Mouse (Mus musculus) MEL-GATA-1-ER (cell line): ENCODE results near the gene Hectd1.

Experiments used
- DNase-seq: peaks from one replicate; pipeline ENCODE4 v3.0.0-alpha.2; 2012; ENCODE audit warnings: low read depth; ENCODE audit errors: extremely low read depth

The Hectd1 gene

GRCm38 (mm10) chr12:51829290-51830076, at the start of gene Hectd1:
Gene Hectd1 (minus strand): TSS chr12:51829536.
- DNase-seq: no peak

GRCm38 (mm10) chr12:51871446-51872144, 42.3 kb upstream of the Hectd1 start:
- DNase-seq: peak; percentile 75

DNA sequence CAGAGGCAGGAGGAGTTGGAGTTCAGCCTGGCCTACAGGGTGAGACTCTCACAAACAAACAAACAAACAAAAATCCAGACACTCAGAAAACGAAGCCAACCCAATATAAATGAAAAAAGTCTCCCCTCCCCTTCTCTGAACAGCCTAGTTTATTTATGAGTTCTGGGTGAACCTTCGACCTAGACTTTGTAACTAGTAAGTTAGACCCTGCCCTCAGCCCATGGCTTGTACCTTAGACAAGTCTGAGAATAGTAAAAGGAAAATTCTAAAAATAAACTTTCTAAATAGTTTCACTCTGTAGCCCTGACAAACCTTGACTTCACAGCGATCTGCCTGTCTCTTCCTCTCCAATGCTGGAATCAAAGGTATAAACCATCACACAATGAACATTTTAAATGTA, 40.2 kb upstream of the Hectd1 start:
- DNase-seq: no peak

DNA sequence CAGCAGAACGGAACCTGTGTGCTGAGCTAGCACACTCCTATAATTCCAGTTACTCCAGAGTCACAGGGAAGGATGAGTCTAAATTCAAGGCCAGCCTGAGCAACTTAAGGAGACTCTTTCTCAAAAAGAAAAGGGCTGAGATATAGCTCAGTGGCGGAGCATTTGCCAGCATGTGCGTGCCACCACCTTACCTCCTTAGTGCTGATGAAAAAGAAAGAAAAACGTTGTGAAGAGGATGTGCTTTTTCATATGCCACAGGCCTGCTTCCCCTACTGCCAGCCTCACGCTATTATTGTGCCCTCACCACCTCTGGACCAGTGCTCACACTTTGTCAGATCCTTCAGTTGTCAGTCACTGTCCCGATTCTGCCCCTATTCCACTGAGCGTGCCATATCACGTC, 37.7 kb upstream of the Hectd1 start:
- DNase-seq: no peak

DNA sequence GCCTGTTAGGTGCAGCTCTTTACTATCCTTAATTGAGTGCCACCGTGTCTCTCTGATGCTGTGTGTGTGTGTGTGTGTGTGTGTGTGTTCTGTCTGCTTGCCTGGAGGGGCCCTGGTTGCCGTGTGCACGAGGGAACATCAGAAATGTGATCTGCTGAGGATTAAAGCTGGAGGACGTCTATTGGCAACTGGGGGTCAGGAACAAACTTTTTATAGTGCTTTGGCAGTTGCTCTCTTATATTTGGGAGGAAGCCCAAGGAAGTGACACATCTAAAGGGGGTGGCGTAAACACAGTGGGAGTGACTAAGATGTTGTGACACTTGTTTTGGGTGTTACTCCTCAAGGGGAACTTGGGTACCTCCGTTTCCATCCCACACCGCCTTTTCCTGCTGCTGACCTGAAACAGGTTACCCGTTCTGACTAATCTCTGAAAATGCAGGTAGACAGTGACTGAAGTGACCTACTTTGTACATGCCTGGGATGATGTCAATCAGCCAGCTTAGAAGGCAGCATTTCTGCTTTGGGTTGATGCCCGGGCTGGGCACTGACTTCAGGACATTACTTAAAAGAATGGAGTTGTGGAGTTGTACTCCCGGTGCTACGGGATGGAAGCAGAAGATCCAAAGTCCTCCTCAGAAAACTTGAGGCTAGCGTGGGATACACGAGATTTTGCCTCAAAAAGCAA, 37.0 kb upstream of the Hectd1 start:
- no peak for DNase-seq

GRCm38 (mm10) chr12:51865790-51866179, 36.4 kb upstream of the Hectd1 start:
- no peak for DNase-seq

DNA sequence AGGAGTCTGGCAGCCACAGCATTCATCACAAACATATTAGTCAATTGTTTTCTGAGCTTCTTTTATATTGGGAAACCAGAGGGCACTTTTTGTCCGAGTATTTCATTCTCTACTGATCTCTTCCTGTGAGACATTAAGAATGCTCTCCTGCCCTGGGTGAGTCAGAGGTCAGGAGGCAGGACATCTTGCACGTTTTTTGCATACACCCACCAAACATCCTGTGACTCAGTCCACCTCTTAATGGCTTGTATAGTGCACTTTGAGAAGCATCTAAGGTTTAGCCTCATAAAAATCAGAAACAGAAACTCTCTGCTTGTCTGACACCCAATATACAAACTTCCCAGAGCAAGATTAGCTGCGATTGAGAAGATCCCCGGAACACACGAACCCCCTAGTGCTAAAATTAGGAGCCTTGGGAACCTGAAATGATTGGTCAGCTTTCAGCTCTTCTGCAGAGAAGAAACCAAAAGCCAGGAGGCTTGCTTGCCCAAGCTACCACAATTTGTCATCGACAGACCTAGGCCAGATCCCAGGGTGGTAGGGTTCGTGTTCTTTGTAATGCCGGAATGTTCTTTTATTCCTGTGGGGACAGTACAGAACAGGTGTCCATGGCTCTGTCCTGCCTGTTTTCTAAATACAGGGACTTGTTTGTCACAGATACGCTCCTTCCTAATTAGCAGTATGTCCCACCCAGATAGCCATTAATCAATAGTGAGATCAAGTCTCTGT, 35.9 kb upstream of the Hectd1 start:
- no peak for DNase-seq

GRCm38 (mm10) chr12:51863116-51864002, 34.0 kb upstream of the Hectd1 start:
- no peak for DNase-seq

DNA sequence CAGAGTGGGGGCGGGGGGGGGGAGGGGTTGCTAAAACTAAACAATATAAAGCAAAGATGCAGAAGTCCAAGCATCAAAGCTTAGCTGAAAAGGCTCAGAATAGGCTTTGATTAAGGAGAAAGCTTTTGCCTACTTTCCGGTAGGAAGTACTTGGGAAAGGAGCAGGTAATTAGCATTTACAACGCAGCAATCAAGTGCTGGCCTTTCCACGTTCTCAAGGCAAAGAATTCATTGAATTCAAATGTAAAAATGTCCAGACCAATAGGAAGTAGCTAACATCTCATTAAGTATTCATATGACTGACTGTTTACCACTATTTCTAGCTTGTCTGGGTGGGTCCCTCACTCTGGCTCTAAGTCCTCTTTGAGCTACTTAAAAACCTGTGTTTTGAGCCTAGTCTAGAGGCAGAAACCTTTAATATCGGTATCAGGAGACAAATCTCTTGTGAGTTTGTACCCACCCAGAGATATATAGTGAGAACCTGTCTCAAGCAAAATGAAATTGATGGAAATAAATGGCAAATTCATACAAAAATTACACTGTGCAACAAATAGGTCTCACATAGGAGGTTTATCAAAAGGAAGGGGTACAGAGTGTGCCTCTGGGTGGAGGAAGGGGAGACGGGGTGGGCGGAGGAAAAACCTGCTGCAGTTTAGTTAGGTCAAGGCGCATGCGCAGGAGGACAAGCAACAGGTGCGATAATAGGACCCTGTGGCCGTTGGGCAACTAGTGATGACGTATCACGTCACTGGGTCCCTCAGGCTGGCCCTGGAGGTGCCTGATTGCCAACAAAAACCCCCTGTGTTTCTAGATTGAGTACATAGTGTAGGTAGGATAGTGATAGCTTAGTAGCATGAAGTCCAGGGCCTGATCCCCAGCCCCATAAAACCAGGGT, 29.0 kb upstream of the Hectd1 start:
- DNase-seq: no peak

DNA sequence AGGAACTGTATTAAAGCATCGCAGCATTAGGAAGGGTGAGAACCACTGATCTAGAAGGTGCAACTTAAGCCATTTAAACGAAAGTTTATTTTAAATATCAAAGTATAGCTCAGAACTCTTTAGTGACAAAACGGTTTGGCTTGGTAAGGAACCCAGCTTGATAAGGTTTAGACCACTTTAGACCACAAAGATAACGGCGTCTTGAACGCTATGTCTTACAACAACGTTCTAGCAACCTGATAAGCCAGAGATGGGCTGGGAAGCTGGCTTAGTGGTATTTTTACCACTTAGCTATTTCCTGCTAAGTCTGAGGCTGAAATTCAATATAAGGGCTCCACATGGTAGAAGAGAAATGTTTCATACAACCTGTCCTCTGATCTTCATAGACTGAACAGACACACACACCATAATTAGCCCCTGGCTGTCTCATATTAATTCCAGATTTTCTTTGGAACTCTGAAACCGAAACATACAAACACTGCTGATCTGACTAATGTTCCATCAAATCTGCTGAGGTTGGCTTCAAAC, 27.5 kb upstream of the Hectd1 start:
- peak; percentile 88 for DNase-seq

GRCm38 (mm10) chr12:51855872-51856271, 26.5 kb upstream of the Hectd1 start:
- DNase-seq: no peak

- peak; percentile 60 for DNase-seq
Observed at GRCm38 (mm10) chr12:51855453-51855852, 26.1 kb upstream of the Hectd1 start.

DNA sequence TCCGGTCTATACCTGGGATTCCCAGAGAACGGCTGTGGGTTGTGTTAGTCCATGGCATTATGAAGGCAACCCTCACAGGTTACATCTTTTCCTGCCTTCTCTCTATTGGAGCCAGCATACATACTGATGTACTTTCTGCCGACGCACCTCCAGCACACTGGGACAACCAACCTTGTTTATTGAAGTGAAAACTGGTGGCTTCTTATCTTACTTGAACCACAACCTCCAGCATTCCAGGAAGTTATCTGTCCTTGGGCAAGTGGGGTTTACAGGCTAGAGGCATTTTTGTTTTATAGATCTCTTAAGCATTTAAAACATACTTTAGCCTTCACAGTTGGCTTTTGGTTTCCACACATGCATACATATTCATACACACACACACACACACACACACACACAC, 22.3 kb upstream of the Hectd1 start:
- peak; percentile 78 for DNase-seq

DNA sequence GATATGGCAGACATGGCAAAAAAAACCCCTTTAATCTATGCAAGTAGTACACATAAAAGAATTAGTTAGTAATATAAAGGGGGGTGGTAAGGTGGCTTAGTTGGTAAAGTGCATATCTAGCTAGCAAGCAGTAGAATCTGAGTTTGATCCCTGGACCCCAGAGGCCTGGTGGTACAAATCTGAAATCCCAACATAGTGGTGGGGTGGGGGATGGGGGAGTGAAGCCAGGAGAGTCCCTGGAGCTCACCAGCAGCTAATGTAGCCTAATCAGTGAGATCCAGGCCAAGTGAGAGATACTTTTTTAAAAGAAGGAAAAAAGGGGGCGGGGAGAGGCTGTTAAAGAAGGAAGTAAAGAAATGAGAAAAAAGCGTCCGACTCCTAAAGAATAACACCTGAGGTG, 21.8 kb upstream of the Hectd1 start:
- DNase-seq: no peak

DNA sequence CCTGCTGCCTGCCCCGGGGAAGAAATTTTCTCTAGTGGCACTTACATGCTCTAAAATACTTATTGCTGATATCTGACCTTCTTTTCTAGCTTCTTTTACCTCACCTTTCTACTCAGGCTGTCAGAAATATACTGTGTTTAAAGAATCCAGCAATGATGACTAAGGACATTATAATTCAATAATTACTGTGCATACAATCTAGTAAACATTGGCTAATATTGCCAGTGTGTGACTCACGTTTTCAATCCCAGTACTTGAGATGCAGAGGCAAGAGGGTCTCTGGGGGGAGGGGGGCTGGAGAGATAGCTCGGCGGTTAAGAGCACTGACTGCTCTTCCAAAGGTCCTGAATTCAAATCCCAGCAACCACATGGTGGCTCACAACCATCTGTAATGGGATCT, 21.0 kb upstream of the Hectd1 start:
- no peak for DNase-seq

- peak; percentile 93 for DNase-seq
Observed at GRCm38 (mm10) chr12:51849902-51850301, 20.6 kb upstream of the Hectd1 start.

DNA sequence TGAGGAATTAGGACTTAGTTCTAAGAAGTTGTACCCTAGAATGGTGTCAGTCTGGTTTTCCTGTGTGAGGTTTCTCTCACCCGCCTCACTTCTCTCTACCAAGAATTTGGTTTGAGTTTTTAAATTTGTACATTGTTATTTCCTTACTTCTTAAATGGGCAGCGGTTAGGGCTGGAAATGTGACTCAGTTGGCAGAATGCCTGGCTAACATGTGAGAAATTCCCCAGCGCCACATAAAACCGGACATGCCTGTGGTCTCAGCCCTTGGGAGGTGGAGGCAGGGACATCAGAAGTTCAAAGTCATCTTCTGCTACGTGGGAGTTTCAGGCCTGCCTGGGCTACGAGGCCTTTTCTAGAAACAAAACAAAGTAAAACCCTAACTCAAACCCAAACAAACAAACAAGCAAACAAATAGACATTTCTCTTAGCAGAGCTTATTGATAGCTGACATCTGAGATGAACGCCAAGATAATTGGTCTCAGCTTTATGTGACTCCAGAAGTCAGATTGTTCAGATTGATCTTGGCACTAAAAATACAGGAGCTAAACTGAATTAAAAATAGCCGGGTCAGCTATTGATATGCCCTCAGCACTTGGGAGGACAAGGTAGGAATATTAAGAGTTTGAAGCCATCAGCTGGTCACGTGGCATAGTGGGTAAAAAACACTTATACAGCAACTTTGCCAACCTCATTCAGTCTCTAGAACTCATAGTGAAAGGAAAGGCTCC, 18.8 kb upstream of the Hectd1 start:
- no peak for DNase-seq

DNA sequence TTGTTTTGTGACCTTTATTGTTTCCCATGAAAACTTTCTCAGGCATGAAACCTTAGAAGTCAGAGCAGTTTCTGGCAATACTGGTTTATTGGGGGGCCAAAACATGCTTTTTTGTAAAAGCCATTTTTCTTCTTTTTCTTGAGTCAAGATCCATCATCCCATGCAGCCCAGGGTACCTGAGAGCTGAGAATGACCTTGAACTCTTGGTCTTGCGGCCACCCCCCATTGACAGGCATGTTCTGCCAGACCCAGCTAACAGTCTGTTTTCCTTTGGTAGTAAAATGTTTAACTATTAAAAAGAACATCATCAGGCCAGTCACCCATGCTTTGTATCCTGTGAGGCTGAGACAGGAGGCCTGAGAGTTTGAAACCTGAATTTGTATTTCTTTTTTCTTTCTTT, 15.9 kb upstream of the Hectd1 start:
- DNase-seq: no peak

DNA sequence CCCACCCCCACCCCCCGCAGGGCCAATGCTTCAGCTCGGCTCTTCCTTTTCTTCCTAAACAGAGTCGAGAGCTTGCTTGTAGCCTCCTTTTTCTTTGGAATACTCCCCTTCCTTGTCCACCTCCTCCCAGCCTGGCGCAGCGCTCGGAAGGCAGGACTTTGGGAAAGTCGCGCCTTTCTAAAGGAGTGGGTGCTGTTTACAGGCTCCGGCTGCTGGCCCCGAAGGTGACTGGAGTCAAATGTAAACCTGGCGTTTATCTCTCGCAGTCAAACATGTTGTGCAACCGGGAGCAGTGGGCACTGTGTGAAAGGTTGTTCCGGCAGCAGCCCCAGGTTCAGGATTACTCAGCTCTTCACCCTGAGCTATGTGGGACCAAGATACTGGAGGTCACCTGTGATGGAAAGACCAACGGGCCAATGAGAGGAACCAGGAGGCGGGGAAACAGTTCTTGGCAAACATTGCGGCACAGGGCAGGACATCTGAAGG, 15.5 kb upstream of the Hectd1 start:
- DNase-seq: peak; percentile 90
